In the genomic region with DNA sequence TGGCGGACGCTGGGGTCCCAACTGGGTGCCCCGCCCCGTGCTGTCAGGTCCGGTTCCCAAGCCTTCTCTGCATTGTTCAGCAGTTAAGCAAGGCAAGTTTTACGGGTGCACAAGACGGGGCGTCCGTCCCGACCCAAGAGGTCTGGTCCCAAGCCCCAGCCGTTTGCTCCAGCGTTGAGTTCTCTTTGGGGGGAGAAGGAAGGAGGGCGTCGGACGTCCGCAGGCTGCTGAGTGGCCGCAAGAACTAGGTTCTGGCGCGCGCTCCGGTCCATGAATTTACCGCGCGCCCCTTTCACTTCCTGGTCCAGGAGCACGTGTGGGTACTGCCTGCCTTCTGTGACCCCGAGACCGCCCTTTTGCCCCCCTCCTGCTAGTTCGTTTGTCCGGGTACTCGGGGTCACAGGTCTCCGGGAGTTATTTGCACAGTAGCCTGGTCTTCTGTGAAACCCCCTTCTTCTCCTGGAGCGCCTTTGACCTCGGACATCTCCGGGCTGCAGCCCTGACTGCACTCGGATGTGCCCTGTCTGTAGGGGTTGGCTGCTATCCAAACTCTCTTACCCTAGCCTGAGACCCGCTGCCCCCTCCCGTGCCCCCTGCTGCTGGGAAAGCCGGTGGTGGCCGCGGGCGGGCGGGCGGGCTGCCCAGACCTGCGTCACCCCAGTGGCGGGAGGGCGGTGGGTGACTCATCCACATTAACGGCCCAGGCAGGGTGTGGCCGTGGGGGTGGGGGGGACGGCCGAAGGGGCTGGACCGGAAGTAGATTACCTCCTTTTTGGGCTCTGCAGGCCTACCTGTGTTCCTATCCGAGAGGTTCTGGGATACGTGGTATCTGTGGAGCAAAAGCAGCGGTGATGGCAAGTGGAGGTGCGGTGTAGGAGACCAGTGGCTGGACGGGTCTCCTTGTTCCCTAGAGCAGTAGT, we compare ENCODE assay signal across 1 mouse cellular context.
TF ChIP-seq lines count a peak whose summit lies in the region.

No protein-coding gene starts in this region.

TF ChIP-seq in C2C12, 6 proteins besides CTCF, POLR2A, EP300 and RAD21 (continued from another document):
- no peak for TF ChIP-seq MYOD1 (IDR thresholded peaks at IDR 0.05; ENCODE audit: control insufficient read depth, insufficient read length, low read depth)
- TF ChIP-seq MYOG (IDR thresholded peaks at IDR 0.05; ENCODE audit: control insufficient read depth, extremely low read depth, insufficient read length): no peak
- TF ChIP-seq FOSL1 (IDR thresholded peaks at IDR 0.05; ENCODE audit: insufficient read depth, low read length, poor library complexity, severe bottlenecking): no peak
TF ChIP-seq in C2C12: peak in this region for 0.
